Mouse (Mus musculus) A20 (cell line): Measurements from ENCODE around the gene Ptprd.

ENCODE experiments used
- DNase-seq: peaks from one replicate; pipeline ENCODE4 v3.0.0-alpha.2; 2011; ENCODE audit warnings: low read depth, low spot score

Ptprd gene

DNA sequence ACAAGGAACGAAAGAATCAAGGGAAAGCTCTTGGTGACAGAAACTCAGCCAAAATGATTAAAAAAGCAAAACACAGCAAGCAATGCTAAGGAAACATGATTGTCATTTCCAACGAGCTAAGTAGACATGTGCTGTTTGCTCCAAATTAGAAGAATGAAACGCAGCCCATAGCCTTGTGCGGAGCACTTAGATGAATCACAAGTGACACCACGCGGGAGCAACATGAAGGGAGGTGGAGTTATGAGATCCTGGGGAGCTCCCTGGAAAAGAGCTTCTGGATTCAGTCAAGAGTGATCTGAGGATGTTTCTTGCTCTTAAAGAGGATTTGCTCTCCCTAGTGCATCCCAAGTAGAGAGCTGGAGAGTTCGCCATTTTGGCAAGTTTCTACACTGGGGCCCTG lies 1590.0 kb downstream of the Ptprd start:
- no peak for DNase-seq

DNA sequence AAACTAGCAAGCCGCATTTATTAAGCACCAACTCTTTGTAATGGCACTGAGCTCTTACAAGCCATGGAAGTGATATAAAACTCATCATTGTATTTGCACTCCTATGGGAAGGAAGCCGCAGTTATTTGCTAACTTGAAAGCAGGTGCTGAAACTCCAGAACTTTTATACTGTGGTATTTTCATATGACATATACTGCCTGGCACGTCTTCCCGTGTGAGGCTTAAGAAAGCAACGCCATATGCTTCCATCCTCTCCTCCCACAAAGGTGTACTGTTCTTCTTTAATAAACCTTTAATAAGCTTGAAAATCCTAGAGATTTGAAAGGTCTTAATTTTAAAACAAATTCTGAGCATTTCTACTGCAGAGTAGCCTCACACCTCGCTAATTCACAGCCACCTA lies 1595.1 kb downstream of the Ptprd start:
- DNase-seq, result no peak

DNA sequence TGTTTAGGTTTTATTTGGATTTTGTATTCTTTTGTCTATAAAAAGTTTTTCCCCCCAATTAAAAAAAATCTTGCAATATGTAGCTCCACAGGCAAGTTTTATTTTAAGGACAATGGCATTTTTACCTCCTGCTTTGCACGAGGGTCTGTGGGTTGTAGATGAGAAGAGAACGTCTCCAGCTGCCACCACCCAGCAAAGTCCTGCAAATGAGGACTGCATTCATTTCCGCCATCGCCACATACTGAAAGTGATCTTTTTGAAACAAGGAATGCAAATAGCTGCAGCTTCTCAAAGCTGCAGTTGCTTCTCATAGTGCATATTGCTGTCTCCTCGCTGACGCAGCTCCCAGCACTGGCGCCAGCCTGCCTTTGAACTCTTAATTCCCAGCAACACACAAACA lies 1603.5 kb downstream of the Ptprd start:
- DNase-seq, result no peak

DNA sequence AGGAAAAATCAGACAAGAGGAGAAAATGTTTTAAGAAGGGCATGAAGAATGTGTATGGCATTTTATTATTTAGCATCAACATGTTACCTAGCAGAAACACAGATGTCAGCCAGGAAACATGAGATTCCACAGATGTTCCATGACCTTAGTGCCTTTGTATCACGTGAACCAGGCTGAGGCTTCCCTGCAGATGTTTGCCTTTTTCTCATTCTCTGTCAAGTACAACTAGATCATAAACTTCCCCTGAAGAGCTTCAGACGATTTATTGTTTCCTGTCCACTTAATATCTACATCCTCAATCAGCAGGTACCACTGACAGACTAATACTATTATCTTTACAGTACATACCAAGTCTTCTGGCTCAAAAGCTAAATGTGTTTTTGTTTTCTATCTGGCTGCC lies 1605.0 kb downstream of the Ptprd start:
- no peak for DNase-seq

DNA sequence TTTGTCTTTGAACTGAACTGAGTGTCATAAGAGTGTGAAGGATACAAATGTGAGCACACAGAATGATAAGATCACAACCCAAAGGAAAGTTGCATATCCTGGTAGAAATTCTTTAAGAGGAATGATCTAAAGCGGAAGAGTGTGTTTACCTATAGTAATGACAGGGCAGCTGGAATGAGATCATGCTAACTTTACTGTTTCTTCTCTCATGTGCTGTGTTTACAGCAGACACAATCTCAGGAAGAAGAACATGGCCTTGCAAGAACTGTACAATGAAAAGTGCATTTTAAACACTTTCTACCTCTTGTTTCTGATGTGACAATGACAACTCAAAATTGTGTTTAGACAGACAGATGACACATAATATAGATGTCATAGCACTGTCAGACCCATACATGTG lies 1621.0 kb downstream of the Ptprd start:
- no peak for DNase-seq

DNA sequence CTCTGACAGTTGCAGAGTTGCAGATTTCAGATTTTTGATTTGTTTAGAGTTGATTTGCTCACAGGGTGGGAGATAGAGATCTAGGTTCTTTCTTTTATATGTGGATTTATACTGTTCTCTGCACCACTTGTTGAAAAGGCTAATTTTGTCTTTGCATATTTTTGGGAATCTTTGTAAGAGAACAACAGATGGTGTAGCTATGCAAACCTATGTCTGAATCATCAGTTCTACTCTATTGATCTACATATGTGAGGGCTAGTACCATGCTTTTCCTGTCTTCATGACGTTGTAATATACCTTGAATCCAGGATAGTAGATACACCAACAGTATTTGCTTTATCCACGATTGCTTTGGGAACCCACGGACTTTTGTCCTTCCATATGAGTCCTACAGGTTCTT lies 1628.7 kb downstream of the Ptprd start:
- no peak for DNase-seq

DNA sequence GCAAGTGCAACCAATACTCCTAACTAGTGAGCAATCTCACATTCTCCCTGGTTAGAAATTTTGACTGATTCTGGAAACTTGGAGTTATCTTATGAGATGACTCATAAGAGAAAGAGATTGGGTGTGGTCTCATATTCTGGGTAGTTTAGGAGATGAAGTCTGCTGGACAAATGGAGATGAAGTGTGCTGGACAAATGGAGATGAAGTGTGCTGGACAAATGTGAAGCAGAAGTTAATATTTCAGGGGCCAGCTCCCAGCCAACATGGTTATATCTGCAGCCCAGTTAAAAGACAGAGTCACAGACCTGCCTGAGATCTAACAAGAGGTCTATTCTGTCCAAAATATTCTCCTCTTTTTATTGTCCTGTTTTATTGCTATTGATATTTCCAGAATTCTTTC lies 1645.8 kb downstream of the Ptprd start:
- DNase-seq, result no peak

DNA sequence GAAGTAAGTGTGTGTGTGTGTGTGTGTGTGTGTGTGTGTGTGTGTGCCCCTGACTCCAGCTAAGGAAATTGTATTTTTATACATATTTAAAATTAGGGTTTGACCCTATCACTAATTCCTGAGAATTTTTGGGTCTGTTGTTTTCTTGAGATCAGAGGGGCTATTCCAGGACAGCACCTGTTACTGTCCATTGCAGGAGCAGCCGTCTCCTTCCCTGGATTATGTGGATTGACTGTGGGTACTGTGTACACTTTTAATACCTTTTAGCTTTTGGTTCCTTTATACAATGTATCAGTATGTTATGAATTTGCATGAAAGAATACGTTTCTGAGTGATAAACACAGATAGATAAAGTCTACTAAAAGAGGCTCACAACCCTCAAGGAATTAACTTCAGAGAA lies 1670.0 kb downstream of the Ptprd start:
- DNase-seq, result no peak

DNA sequence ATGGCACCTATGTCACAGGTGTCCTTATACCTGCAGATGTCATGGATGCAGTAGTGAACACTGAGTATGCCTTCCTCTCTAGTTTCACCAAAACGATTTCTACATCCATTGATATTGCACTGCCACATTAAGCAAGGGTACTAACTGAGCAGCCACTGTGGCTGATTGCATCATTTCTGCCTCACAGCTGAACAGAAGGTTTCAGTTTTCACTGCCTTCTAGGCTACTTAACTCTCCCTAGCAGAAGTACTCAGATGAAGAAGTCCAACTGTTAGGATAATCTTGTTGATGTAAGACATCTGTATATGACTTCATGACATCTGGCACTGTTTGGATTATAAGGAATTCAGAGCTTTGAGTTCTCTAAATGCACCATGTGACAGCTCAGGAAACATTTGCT lies 1678.8 kb downstream of the Ptprd start:
- DNase-seq, result no peak

DNA sequence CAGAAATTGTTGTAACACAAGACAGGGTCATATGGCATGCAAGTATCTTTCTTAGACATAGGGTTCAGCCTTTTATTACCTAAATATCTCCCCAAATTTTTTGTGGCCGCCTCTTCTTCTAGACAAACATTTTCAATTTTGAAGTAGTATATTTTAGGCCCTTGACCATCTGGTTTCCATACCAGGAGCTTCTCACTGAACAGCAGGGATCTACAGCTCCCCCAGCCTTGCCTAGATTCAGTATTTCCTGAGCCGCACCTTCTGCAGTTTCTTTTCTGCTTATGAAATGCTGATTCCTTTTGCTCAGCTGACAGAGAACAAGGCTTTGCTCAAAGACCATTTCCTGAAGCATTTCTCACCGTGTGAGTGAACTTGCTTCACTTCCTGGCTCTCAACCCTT lies 1686.5 kb downstream of the Ptprd start:
- no peak for DNase-seq

DNA sequence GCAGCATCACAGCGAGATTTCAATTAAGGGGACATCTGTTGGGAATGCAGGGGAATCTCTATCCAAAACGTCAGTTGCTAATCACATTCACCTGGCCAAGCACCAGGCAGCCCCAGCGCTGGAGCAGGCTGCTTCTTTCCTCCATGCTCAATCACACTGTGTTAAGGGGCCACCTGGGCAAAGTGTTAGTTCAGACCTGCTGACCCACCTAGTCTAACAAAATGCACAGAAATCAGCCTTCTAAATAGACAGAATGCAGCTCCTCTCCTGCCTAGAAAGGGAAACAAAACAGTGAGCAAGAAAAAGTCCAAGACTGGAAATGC lies 1708.5 kb downstream of the Ptprd start:
- no peak for DNase-seq

DNA sequence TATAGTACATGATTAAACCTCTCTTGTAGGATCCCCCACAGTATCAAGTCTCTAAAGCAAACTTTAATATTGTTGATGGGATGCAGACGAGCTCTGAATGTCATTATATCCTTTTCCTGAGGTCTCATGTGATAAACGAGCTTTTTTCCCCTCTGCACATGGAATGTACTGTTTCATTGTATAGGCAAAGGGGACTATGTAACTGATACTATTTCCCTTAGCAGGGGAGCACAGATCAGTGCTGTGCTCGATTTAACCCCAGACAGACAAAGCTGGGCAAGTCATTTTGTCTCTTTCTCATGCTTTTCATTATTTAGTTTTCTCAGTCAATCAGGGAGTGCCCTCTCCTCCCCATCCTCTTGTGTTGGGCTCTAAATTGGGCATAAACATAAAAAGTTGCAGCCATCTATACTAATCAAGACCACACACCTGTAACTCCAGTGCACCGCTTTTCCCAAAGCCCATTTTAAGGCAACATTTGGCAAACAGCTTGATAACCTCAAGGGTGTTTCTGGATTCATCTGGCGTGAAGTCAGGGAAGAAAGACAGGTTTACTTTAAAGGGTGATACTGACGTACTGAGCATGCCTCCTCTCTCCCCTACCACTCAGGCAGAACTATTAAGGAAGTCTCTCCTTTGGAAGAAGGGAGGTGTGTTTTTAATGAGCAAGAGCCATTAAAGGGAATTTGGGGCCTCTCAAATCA lies 1709.0 kb downstream of the Ptprd start:
- no peak for DNase-seq

DNA sequence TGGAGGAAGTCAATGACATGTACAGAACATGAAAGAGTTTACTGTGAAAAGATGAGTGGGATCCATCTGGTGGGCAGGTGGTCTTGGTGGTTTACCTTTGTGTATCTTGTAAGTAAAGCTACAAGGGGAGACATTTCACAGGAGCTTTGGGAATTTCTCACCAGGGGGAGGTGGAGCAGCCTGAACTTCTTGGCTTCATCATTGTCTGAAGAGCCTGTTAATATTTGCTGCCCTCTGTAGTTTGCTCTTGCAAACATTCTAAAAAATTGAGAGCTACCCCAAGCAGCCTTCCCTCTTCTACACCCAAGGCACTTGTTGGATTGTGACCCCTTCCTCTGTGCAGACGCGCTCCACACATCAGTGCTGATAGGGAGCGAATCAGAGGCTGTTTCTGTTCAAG lies 1725.9 kb downstream of the Ptprd start:
- no peak for DNase-seq

DNA sequence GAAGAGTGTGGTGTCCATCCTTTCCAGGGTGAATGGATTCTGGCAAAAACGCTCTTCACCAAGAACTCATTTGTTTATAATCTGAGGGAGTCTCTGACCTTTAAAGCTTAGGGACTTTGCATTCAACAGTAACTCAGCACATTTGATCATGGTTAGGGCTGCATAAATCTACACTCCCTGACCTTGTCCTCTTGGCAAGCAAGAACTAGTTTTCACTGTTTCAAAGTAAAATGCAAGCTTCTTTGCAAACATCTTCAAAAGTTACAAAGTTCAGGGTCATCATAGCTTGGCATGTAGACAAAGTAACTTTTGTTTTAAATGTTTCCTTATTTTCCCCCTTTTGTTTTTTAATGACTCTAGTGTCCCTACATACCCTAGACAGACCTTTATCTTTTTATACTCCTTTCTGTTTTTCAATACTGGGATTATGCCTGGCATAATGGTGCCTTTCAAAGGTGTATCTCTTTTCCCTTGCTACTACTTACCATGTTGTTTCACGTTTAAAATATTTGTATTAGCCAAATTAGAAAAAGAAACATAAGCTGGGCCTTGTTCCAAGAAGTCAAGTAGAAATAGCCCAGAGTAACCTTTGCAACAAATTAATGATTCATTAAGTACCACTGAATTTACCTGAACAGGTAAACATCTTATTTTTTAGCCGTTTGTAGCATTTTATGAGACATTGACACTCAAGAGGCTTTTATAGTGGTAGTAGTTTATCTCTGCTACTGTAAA lies 1743.2 kb downstream of the Ptprd start:
- DNase-seq, result no peak

DNA sequence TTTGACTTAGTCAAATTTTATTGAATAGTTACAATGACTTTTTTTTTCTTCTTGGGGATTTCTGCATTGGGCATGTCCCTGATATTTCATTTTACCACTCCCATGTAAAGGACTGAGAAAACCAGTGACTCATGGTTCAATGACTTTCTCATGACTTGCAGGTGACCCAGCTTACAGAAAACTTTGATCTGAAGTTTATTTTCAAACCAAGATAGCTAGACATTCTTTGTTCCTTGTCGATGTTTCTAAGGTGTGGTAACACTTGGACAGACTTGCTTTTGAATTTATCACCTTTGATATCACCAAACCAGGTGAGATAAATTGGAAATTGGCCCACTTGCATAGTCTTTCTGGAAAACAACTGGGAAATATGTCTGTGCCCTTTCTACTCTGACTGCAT lies 1747.1 kb downstream of the Ptprd start:
- DNase-seq, result no peak

DNA sequence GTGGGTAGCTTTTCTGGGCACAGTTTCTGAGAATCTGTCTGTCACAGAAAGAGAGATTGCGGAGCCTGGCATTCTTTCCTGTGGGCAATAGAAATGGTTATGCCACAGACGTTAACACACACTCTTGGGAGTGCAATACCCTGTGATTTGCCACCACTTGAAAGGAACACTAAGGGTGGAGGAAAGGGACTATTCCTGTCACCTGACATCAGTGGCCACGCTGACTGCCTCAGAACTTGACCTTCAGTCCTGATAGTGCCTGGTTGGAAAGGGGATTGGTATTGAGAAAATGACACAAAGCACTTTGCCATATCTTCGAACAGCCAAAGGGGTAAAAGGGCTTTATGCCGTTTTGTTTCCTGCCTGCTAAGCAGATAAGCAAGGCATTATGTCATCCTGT lies 1750.4 kb downstream of the Ptprd start:
- DNase-seq, result no peak

DNA sequence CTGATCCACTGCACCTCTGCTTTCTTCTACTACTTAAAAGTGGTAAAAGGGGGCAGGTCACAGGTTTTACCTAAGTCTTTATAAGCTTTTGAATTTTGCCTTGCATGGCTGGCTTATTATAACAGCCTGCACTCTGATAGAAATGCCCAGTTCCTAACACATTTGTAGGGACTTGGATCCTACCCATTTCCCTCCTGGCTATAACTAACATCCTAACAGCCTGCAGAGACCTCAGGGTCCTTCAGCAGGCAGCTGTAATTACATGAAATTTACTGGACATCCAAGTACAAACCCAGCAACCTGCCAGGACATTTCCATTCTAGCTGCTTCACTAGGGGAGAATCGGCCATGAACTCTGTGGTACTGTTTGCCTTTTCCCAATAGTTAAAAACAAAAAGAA lies 1751.2 kb downstream of the Ptprd start:
- no peak for DNase-seq

DNA sequence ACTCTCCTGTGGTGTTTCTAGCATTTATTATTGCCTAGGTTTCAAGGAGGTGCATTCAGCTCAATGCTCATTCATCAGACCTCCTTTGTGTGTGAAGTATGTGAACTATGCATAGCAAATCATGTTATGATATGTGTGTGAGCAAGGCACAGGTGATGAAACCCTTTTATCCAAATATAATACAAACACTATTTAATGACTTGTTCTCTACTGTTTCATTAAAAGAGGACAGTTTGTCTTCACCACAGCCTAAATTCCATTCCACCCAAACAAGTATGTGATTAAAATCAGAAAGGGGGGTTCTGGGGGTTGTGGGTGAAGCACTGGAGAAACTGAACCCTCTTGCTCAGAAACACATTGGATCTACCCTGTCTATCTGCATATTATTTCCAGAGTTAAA lies 1752.1 kb downstream of the Ptprd start:
- DNase-seq, result no peak

DNA sequence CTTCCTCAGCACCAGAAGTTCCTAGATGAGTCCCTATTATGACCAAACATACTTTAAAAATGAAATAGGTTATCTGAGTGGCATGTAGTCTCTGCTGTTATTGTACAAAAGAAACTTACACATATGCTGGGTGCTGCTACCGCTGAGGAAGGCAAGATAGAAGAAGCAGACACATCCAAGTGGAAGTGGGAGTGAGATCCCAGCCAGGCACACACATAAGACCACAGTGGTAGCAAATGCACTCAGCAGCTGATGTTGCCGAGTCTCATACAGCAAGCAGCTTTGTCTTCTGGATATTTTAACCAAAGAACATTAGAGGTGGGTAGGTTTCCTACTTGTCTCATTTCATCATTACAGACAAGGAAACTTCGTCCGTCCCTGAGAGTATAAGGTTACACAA lies 1759.5 kb downstream of the Ptprd start:
- no peak for DNase-seq

DNA sequence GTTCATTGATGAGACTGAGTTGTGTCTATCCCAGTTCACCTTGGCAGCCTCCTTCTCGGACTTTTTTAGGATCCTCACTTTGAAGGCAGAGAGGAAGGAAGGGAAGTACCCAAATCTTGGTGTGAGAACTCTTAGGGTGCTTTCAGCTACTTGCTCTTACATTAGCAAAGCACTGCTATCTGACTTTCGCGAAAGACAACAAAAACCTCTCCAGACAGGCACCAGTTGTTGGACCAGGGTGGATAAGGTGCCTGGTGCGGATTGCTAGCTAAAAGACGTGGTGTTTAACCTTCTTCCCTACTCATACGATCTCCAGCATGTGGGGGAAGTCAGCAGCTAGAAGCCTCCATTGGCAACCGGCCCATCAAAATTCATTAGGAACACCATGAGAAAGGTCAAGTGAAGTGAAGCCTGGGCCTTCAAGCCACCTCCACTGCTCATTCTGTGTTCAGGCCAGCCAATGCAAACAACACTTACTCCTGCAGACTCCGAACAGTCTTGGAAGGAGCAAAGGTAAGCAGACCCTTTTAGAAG lies 1760.7 kb downstream of the Ptprd start:
- DNase-seq, result no peak

DNA sequence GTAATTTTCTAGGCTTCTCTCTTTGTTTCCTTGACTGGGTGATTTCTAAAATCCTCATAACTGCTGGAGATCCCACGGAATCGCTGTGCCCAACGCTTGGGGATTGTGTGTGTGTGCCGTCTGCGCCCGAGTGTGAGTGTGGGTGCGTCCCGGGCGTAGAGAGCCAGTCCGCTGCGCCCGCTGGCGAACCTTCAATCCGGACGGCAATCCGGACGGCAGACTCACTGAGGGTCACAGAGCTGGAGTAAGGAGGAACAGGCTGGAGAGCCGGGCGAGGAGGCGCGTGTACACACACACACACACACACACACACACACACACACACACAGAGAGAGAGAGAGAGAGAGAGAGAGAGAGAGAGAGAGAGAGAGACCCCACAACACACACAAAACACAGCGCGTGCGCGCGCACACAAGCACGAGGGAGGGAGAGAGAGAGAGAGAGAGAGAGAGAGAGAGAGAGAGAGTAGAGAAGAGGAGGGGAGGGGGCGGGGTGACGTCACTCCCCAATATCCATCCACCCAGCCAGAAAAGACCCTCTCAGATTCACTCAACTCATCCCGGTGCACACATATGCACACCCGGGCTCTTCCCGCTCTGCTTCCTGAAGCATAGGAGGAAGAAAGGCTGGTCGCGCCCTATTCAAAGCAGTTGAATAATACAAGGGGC lies 1761.3 kb downstream of the Ptprd start:
- no peak for DNase-seq

DNA sequence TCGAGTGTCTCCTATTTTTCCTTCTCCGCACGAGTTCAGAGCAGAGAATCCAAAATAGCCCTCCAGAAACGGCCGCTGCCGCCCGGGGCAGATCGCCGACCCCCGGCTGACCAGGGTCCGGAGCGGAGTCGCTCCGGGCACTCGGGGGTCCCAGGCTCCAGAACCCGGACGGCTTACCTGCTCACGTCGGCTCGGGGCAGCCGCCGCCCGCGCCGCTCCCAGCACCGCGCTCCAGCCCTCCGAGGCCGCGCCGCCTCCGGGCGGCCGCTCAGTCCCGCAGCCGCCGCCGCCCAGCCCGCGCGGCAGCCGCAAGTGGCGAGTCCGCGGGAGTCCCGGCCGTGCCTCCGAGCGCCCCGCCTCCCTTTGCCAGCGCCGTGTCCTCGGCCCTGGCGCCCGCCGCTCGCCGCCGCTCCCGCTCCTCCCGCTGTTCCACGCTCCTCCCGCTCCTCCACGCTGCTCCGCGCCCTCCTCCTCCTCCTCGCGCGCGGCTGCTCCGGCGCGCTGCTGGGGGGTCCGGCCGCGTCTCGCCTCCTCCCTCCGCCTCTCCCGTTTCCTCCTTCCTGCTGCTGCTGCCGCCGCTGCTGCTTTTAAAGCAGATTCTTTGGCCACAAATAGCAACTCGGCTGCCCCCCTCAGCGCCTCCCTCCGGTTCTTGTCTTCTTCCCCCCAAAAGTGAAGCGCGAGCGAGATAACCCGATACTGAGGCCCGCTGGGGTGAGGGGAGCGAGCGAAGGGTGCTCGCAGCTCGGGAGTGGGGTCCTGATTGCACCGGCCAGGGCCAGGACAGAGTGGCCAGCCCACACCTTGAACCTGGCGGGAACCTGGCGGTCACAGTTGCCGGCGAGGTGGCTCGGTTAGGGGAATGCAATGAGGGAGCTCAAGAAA lies 1762.1 kb downstream of the Ptprd start:
- no peak for DNase-seq
